Mouse (Mus musculus): Measurements from ENCODE around the gene Nploc4. TPM values are rescaled to one million over a fixed set of nuclear protein-coding genes. Genes with fewer than 3 reads are reported as not detected.
"Not testable (repeated sequence)": the region's sequence is repeated elsewhere in the genome, so short reads cannot be mapped to it uniquely, and the experiment has no call there.

The Nploc4 gene
- polyA plus RNA-seq, 1 experiment from 2014 or later = 44.7 TPM

- DNase-seq (ENCODE audit: low spot score, missing footprints) = peak; percentile 69
- no peak overlapping the region for H3K27ac ChIP-seq (ENCODE audit: low read depth, low read length)
- no peak overlapping the region for H3K9ac ChIP-seq (ENCODE audit: low read length)
- ATAC-seq (ENCODE audit: low FRiP score) = no peak
- H3K9me3 ChIP-seq (ENCODE audit: control insufficient read depth, low read length) = no peaks in the 10 kb centered on the region
- 91% methylated on average over 17 of the region's 17 CpGs for WGBS
- no peak overlapping the region for H3K4me3 ChIP-seq (ENCODE audit: low read depth, low read length)
- H3K27me3 ChIP-seq (ENCODE audit: control insufficient read depth, insufficient read depth, low read length) = no peaks in the 10 kb centered on the region; the same call in 1 of the 2 replicates
- H3K36me3 ChIP-seq (ENCODE audit: control insufficient read depth, insufficient read depth, low read length) = no peaks in the 10 kb centered on the region
- H3K4me1 ChIP-seq (ENCODE audit: control insufficient read depth, insufficient read depth, low read length) = peaks cover 21% of the 10 kb centered on the region
- no peak overlapping the region for H3K4me2 ChIP-seq
These were observed 82.9 kb downstream of the Nploc4 start for GRCm38 (mm10) chr11:120354304-120355276.

GRCm38 (mm10) chr11:120353500-120354303 is 83.8 kb downstream of the Nploc4 start:
- Histone ChIP-seq H3K4me1 (ENCODE audit: control insufficient read depth, insufficient read depth, low read length) (peaks cover 27% of the 10 kb centered on the region), H3K27me3 (ENCODE audit: control insufficient read depth, insufficient read depth, low read length) (no peaks in the 10 kb centered on the region; the same call in 1 of the 2 replicates), H3K27ac (ENCODE audit: low read depth, low read length) (no peak overlapping the region), H3K9me3 (ENCODE audit: control insufficient read depth, low read length) (no peaks in the 10 kb centered on the region), H3K9ac (ENCODE audit: low read length) (no peak overlapping the region), H3K4me2 (no peak overlapping the region), H3K36me3 (ENCODE audit: control insufficient read depth, insufficient read depth, low read length) (no peaks in the 10 kb centered on the region), H3K4me3 (ENCODE audit: low read depth, low read length) (no peak overlapping the region)
- 26% methylated on average over 26 of the region's 26 CpGs for WGBS
- no peak for ATAC-seq (ENCODE audit: low FRiP score)
- DNase-seq (ENCODE audit: low spot score, missing footprints) = peak; percentile 92

- Histone ChIP-seq H3K4me3 (ENCODE audit: low read depth, low read length) (no peak overlapping the region), H3K4me2 (no peak overlapping the region), H3K27me3 (ENCODE audit: control insufficient read depth, insufficient read depth, low read length) (no peaks in the 10 kb centered on the region; the same call in 1 of the 2 replicates), H3K27ac (ENCODE audit: low read depth, low read length) (no peak overlapping the region), H3K4me1 (ENCODE audit: control insufficient read depth, insufficient read depth, low read length) (peaks cover 18% of the 10 kb centered on the region), H3K36me3 (ENCODE audit: control insufficient read depth, insufficient read depth, low read length) (no peaks in the 10 kb centered on the region), H3K9me3 (ENCODE audit: control insufficient read depth, low read length) (no peaks in the 10 kb centered on the region), H3K9ac (ENCODE audit: low read length) (peak overlapping the region; percentile 47)
- WGBS = 75% methylated on average over 13 of the region's 13 CpGs
- no peak for ATAC-seq (ENCODE audit: low FRiP score)
- peak; percentile 80 for DNase-seq (ENCODE audit: low spot score, missing footprints)
These were observed 84.8 kb downstream of the Nploc4 start for GRCm38 (mm10) chr11:120352571-120353290.

DNA sequence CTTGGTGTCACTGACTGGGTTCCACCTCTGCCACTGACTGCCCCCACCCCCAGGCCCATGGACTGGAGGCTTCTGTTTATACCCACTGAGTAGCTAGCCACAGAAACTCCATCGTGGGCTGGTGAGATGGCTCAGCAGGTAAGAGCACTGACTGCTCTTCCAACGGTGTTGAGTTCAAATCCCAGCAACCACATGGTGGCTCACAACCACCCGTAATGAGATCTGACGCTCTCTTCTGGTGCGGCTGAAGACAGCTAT is 85.5 kb downstream of the Nploc4 start:
- not testable (repeated sequence) for ATAC-seq (ENCODE audit: low FRiP score); H3K36me3 ChIP-seq (ENCODE audit: control insufficient read depth, insufficient read depth, low read length); H3K27me3 ChIP-seq (ENCODE audit: control insufficient read depth, insufficient read depth, low read length); H3K4me3 ChIP-seq (ENCODE audit: low read depth, low read length); H3K27ac ChIP-seq (ENCODE audit: low read depth, low read length); H3K9ac ChIP-seq (ENCODE audit: low read length); H3K4me2 ChIP-seq; H3K9me3 ChIP-seq (ENCODE audit: control insufficient read depth, low read length)
- whole genome bisulfite sequencing = 88% methylated on average over 5 of the region's 5 CpGs
- peaks cover 16% of the 10 kb centered on the region for H3K4me1 ChIP-seq (ENCODE audit: control insufficient read depth, insufficient read depth, low read length)
- peak; percentile 57 for DNase-seq (ENCODE audit: low spot score, missing footprints)

DNA sequence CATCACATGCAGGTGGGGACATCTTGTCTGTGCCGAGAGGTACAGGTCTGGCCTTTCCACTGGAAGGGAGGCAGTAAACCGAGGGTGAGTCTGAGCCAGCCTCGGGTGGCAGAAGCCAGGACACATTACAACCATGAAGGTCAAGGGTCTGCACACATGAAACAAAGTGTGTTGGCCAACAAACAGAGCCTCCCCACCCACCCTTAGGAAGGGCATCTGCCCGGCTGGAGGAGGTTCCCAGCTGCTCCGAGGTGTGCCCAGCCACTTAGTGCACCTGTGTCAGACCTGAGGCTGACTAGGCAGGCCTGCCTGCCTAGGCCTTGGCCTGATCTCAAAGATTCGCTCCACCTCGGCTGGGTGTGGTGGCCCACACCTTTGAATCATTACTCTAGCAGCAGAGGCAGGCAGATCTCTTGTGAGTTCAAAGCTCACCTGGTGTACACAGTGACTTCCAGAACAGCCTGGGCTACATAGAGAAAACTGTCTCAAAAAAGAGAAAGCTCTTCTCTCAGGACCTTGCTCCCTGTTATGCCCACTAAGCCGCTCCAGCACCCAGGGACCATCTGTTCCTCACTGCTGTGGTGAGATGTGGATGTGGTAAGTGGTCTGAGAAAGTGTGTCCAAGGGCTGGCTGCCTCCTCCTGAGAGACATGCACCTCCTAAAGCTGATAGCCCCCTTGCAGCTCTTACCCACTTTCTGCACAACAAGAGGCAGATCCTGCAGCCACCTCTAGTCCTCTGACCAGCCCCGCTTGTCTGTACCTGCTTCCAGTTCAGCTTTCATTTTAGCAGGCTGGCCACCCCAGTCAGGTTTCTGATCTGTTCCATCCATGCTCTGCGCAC is 86.0 kb downstream of the Nploc4 start:
- Histone ChIP-seq H3K4me2 (no peak overlapping the region), H3K4me3 (ENCODE audit: low read depth, low read length) (no peak overlapping the region), H3K27me3 (ENCODE audit: control insufficient read depth, insufficient read depth, low read length) (no peaks in the 10 kb centered on the region; the same call in 1 of the 2 replicates), H3K9me3 (ENCODE audit: control insufficient read depth, low read length) (no peaks in the 10 kb centered on the region), H3K9ac (ENCODE audit: low read length) (no peak overlapping the region; the same call in 1 of the 2 replicates), H3K36me3 (ENCODE audit: control insufficient read depth, insufficient read depth, low read length) (peaks cover 3% of the 10 kb centered on the region; the same call in 1 of the 2 replicates), H3K4me1 (ENCODE audit: control insufficient read depth, insufficient read depth, low read length) (peaks cover 19% of the 10 kb centered on the region), H3K27ac (ENCODE audit: low read depth, low read length) (no peak overlapping the region)
- peak; percentile 85 for DNase-seq (ENCODE audit: low spot score, missing footprints)
- WGBS = 91% methylated on average over 10 of the region's 10 CpGs
- ATAC-seq (ENCODE audit: low FRiP score) = no peak

DNA sequence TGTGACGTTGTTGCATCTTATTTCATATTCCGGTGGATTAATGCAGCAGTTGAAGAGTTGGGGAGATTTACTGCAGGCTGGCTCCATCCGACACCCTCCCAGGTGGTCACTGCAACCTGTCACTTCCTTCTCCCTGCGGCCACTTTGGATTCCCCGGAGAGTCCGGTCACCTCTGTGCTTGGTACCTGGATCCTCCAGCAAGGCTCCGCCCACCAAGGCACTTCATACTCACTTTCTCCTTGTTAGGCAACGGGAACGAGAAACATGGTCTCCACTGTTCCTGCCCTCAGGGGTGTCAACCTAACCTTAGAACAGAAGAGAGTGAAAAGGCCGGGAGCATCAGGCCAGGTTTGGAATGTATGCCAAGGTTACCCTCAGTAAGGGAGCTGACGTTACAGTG is 86.8 kb downstream of the Nploc4 start:
- 31% methylated on average over 11 of the region's 11 CpGs for WGBS
- peaks cover 3% of the 10 kb centered on the region; the same call in 1 of the 2 replicates for H3K36me3 ChIP-seq (ENCODE audit: control insufficient read depth, insufficient read depth, low read length)
- peak overlapping the region; percentile 100 for H3K4me3 ChIP-seq (ENCODE audit: low read depth, low read length)
- ATAC-seq (ENCODE audit: low FRiP score) (no peak), DNase-seq (ENCODE audit: low spot score, missing footprints) (peak; percentile 87)
- peaks cover 21% of the 10 kb centered on the region for H3K4me1 ChIP-seq (ENCODE audit: control insufficient read depth, insufficient read depth, low read length)
- H3K27me3 ChIP-seq (ENCODE audit: control insufficient read depth, insufficient read depth, low read length) = no peaks in the 10 kb centered on the region; the same call in 1 of the 2 replicates
- H3K9ac ChIP-seq (ENCODE audit: low read length) = peak overlapping the region; percentile 100
- H3K4me2 ChIP-seq = peak overlapping the region; percentile 96
- no peaks in the 10 kb centered on the region for H3K9me3 ChIP-seq (ENCODE audit: control insufficient read depth, low read length)
- peak overlapping the region; percentile 99 for H3K27ac ChIP-seq (ENCODE audit: low read depth, low read length)

- peak overlapping the region; percentile 99 for H3K27ac ChIP-seq (ENCODE audit: low read depth, low read length)
- peak overlapping the region; percentile 100 for H3K4me3 ChIP-seq (ENCODE audit: low read depth, low read length)
- 1% methylated on average over 58 of the region's 68 CpGs for WGBS
- no peaks in the 10 kb centered on the region; the same call in 1 of the 2 replicates for H3K27me3 ChIP-seq (ENCODE audit: control insufficient read depth, insufficient read depth, low read length)
- peaks cover 24% of the 10 kb centered on the region for H3K4me1 ChIP-seq (ENCODE audit: control insufficient read depth, insufficient read depth, low read length)
- DNase-seq (ENCODE audit: low spot score, missing footprints) = peak; percentile 99
- peak overlapping the region; percentile 96 for H3K4me2 ChIP-seq
- peaks cover 6% of the 10 kb centered on the region for H3K36me3 ChIP-seq (ENCODE audit: control insufficient read depth, insufficient read depth, low read length)
- peak overlapping the region; percentile 100 for H3K9ac ChIP-seq (ENCODE audit: low read length)
- no peaks in the 10 kb centered on the region for H3K9me3 ChIP-seq (ENCODE audit: control insufficient read depth, low read length)
- peak; percentile 82 for ATAC-seq (ENCODE audit: low FRiP score)
These were observed 87.4 kb downstream of the Nploc4 start for GRCm38 (mm10) chr11:120349986-120350702.

All from midbrain, embryonic 11.5 days (tissue).